Mouse (Mus musculus) liver, postnatal 0 days (tissue): ENCODE measurements at regions not wholly inside any gene's neighbourhood (a gene's known extent, or its start where the extent isn't known, plus 50 kb on each side); places are given as distances from the start of the nearest gene placed in this dataset.
"Not testable (repeated sequence)": the region's sequence is repeated elsewhere in the genome, so short reads cannot be mapped to it uniquely, and the experiment has no call there.

Experiments
- ATAC-seq: fragments of 200-750 bp; cut with Nextera tagmentation; 2 replicates; pipeline ENCODE4 v1.8.0; 2017; ENCODE audit warnings: mild to moderate bottlenecking, moderate library complexity
- DNase-seq: peaks from one replicate; pipeline ENCODE4 v3.0.0-alpha.2; 2016
- H3K27ac ChIP-seq: fragments of 300-500 bp; sonication (generic); 2 replicates; pipeline ENCODE4 v1.5.1; 2014; ENCODE audit warnings: antibody characterized with exemption, moderate library complexity, mild to moderate bottlenecking, low read depth
- H3K27me3 ChIP-seq: fragments of 300-500 bp; sonication (generic); 2 replicates; pipeline ENCODE4 v1.6.1; 2014; ENCODE audit warnings: low read length, control low read depth, mixed read lengths; ENCODE audit not compliant: insufficient read depth
- H3K36me3 ChIP-seq: fragments of 300-500 bp; sonication (generic); replicated peaks from 2 replicates; pipeline ENCODE4 v1.6.1; 2014; ENCODE audit warnings: mild to moderate bottlenecking, control low read depth, low read length, moderate library complexity, mixed read lengths; ENCODE audit not compliant: insufficient read depth
- H3K4me1 ChIP-seq: fragments of 300-500 bp; sonication (generic); 2 replicates; pipeline ENCODE4 v1.6.1; 2014; ENCODE audit warnings: antibody characterized with exemption, mild to moderate bottlenecking, control low read depth; ENCODE audit not compliant: insufficient read depth
- H3K4me2 ChIP-seq: fragments of 300-500 bp; sonication (generic); 2 replicates; pipeline ENCODE4 v1.6.1; 2014; ENCODE audit warnings: low read depth, mild to moderate bottlenecking, low read length, moderate library complexity, mixed read lengths
- H3K4me3 ChIP-seq: fragments of 300-500 bp; sonication (generic); 2 replicates; pipeline ENCODE4 v1.5.1; 2014; ENCODE audit warnings: low read depth, low read length
- H3K9ac ChIP-seq: fragments of 300-500 bp; sonication (generic); replicated peaks from 2 replicates; pipeline ENCODE4 v1.6.1; 2014; ENCODE audit warnings: mild to moderate bottlenecking, moderate library complexity
- H3K9me3 ChIP-seq: fragments of 300-500 bp; sonication (generic); 2 replicates; pipeline ENCODE4 v1.6.1; 2016; ENCODE audit warnings: mild to moderate bottlenecking, control low read depth, low read length, mixed read lengths
- CTCF ChIP-seq: sonication (generic); IDR thresholded peaks from 2 replicates; pipeline ENCODE4 v1.5.1; 2016; ENCODE audit warnings: antibody characterized with exemption, low read depth
- EP300 ChIP-seq: IDR thresholded peaks from 2 replicates; pipeline ENCODE4 v1.6.1; 2016; ENCODE audit warnings: antibody characterized with exemption, low read depth, mild to moderate bottlenecking
- WGBS: fragments of 180-500 bp; shearing (Covaris S2); extraction: QIAGEN DNeasy Blood & Tissue Kit; methylation state at CpG from one replicate; pipeline ENCODE4 v1.1.7; 2014; ENCODE audit not compliant: insufficient replicate concordance; 5-methylcytosine and 5-hydroxymethylcytosine counted together

GRCm38 (mm10) chr10:50370611-50371010 is 221.9 kb upstream of the Ascc3 start:
- no peak overlapping the region for H3K4me2 ChIP-seq
- no peaks in the 10 kb centered on the region for H3K9me3 ChIP-seq
- ATAC-seq: no peak
- DNase-seq: no peak
- WGBS: 53% methylated on average over 1 of the region's 1 CpGs
- no peaks in the 10 kb centered on the region for H3K4me1 ChIP-seq
- no peak overlapping the region for H3K27ac ChIP-seq
- H3K9ac ChIP-seq: no peak overlapping the region
- no peak overlapping the region for H3K4me3 ChIP-seq
- no peaks in the 10 kb centered on the region for H3K27me3 ChIP-seq
- no peaks in the 10 kb centered on the region for H3K36me3 ChIP-seq
- peak; percentile 47 for TF ChIP-seq CTCF
- no peak for TF ChIP-seq EP300

GRCm38 (mm10) chr10:50392617-50393016 is 199.9 kb upstream of the Ascc3 start:
- ATAC-seq, H3K4me1 ChIP-seq, H3K9ac ChIP-seq, H3K4me3 ChIP-seq, H3K9me3 ChIP-seq, H3K27me3 ChIP-seq, DNase-seq, H3K4me2 ChIP-seq, H3K27ac ChIP-seq, H3K36me3 ChIP-seq: not testable (repeated sequence)
- 81% methylated on average over 17 of the region's 17 CpGs for WGBS
